Mouse (Mus musculus) MEL (cell line): Measurements from ENCODE around the gene Nek10.

Experiments used
- CHD1 ChIP-seq: IDR thresholded peaks from 2 replicates; pipeline ENCODE4 v1.6.1; 2012; ENCODE audit warnings: low read depth, mild to moderate bottlenecking, inconsistent platforms, low read length, improper control_type of control experiment
- CTCF ChIP-seq, 3 experiments: IDR thresholded peaks in 2 of 3; conservative IDR thresholded peaks in 1 of 3; 2 replicates each; pipeline ENCODE4 v1.5.1; 2011 to 2012; ENCODE audit warnings: low read length in 3 of 3, low read depth in 2 of 3, mild to moderate bottlenecking in 2 of 3, improper control_type of control experiment in 1 of 3, inconsistent platforms in 1 of 3, mixed read lengths in 1 of 3, moderate library complexity in 1 of 3; ENCODE audit not compliant: control insufficient read depth in 1 of 3, insufficient read depth in 1 of 3, poor library complexity in 1 of 3, severe bottlenecking in 1 of 3
- EP300 ChIP-seq, 2 experiments: IDR thresholded peaks; 2 replicates each; pipeline ENCODE4 v1.6.1; 2011; ENCODE audit warnings: improper control_type of control experiment in 2 of 2, low read length in 2 of 2, low read depth in 1 of 2, mild to moderate bottlenecking in 1 of 2
- GATA1 ChIP-seq: IDR thresholded peaks from 2 replicates; pipeline ENCODE4 v1.6.1; 2011; ENCODE audit warnings: low read depth, low read length, improper control_type of control experiment
- JUND ChIP-seq: IDR thresholded peaks from 2 replicates; pipeline ENCODE4 v1.6.1; 2011; ENCODE audit warnings: low read depth, mild to moderate bottlenecking, improper control_type of control experiment, low read length
- MAFK ChIP-seq: IDR thresholded peaks from 2 replicates; pipeline ENCODE4 v1.6.1; 2011; ENCODE audit warnings: low read depth, mild to moderate bottlenecking, low read length, improper control_type of control experiment, borderline replicate concordance
- RAD21 ChIP-seq: IDR thresholded peaks from 2 replicates; pipeline ENCODE4 v1.6.1; 2011; ENCODE audit warnings: mild to moderate bottlenecking, low read depth, low read length, improper control_type of control experiment
- SMC3 ChIP-seq: IDR thresholded peaks from 2 replicates; pipeline ENCODE4 v1.6.1; 2011; ENCODE audit warnings: low read depth, low read length, improper control_type of control experiment
- ZC3H11A ChIP-seq: IDR thresholded peaks from 2 replicates; pipeline ENCODE4 v1.6.1; 2012; ENCODE audit warnings: low read depth, mild to moderate bottlenecking, inconsistent platforms, low read length, improper control_type of control experiment

DNA sequence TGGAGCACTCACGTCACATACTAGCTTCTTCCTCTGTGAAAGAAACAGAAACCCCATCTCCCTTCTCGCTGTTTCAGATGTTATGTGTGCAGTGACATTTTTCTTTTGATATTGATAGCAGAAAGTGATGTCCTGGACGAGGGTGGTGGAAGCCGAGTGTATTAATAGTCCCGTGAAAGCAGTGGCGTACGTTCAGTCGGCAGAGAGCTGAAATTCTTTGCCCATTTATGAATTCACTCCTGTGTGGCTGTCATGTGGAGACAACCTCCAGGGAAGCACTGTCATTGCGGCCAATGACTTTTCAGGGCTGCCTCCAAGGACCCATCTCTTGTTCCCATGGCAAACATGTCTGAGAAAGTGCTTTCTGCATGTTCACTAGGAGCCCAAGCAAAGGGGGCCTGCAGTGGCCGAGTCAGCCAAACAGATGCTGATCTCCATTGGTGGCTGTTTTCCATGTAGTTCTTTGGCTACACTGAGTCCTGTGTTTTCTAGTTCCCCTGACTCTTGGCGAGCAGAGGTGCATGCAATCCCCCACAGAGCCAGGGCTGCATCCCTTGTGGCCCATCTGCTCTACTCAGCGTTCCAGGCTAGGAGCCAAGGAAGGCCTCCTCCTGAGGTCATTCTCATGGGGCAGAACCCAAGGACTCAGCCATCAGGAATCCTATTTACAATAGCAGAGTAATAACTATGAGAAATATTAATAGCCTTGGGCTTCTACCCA, 29.5 kb downstream of the Nek10 start:
- TF ChIP-seq CTCF (IDR thresholded peaks at IDR 0.05 in 2 of 3, conservative IDR thresholded peaks at IDR 0.05 in 1 of 3; ENCODE audit: control insufficient read depth in 1 of 3, insufficient read depth in 1 of 3, low read depth in 2 of 3, low read length in 3 of 3, poor library complexity in 1 of 3, severe bottlenecking in 1 of 3) (no peak), RAD21 (no peak), JUND (no peak), MAFK (no peak), EP300 (IDR thresholded peaks at IDR 0.05; ENCODE audit: low read depth in 1 of 2, low read length in 2 of 2) (no peak), ZC3H11A (no peak), CHD1 (no peak), GATA1 (no peak), SMC3 (no peak)
